Mouse (Mus musculus) thymus, adult 2 months (tissue): ENCODE measurements around the gene Insm2. TPM values are rescaled to one million over a fixed set of nuclear protein-coding genes. Genes with fewer than 3 reads are reported as not detected.

Source experiments
- DNase-seq: peaks from one replicate; pipeline ENCODE4 v3.0.0; 2021
- H3K27ac ChIP-seq: fragments of 200-500 bp; 2 replicates; pipeline ENCODE4 v1.5.1; 2012; ENCODE audit warnings: low read length, control low read depth; ENCODE audit not compliant: control insufficient read depth, insufficient read depth
- H3K27me3 ChIP-seq: fragments of 200-500 bp; 2 replicates; pipeline ENCODE4 v1.6.1; 2012; ENCODE audit warnings: mild to moderate bottlenecking, low read length, moderate library complexity, mixed read lengths; ENCODE audit not compliant: control insufficient read depth, insufficient read depth
- H3K36me3 ChIP-seq: fragments of 200-500 bp; 2 replicates; pipeline ENCODE4 v1.6.1; 2012; ENCODE audit warnings: mild to moderate bottlenecking, low read length, moderate library complexity; ENCODE audit not compliant: control insufficient read depth, insufficient read depth
- H3K4me1 ChIP-seq: fragments of 200-500 bp; replicated peaks from 2 replicates; pipeline ENCODE4 v1.6.1; 2012; ENCODE audit warnings: low read length; ENCODE audit not compliant: control insufficient read depth, insufficient read depth
- H3K4me3 ChIP-seq: fragments of 200-500 bp; 2 replicates; pipeline ENCODE4 v1.5.1; 2012; ENCODE audit warnings: mild to moderate bottlenecking, low read length, control low read depth, moderate library complexity; ENCODE audit not compliant: control insufficient read depth, insufficient read depth
- CTCF ChIP-seq: fragments of 200-500 bp; IDR thresholded peaks from 2 replicates; pipeline ENCODE4 v1.5.1; 2012; ENCODE audit warnings: mild to moderate bottlenecking, control low read depth, low read length, moderate library complexity, borderline replicate concordance; ENCODE audit not compliant: control insufficient read depth, poor library complexity, insufficient read depth; ENCODE audit errors: extremely low read depth
- POLR2A ChIP-seq: fragments of 200-500 bp; IDR thresholded peaks from 2 replicates; pipeline ENCODE4 v1.6.1; 2012; ENCODE audit warnings: mild to moderate bottlenecking, low read length, control low read depth, moderate library complexity; ENCODE audit not compliant: control insufficient read depth, poor library complexity, insufficient read depth; ENCODE audit errors: extremely low read depth
- WGBS: fragments of 180-500 bp; shearing (Covaris S2); methylation state at CpG from one replicate; pipeline ENCODE4 v1.1.7; 2018; 5-methylcytosine and 5-hydroxymethylcytosine counted together
- polyA plus RNA-seq: library from polyadenylated mRNA; depleted of rRNA; stranded (reverse); fragments of >200 nt; gene quantifications from 2 replicates; pipeline ENCODE4 v1.2.3, GENCODE M21; 2012

Gene Insm2
- polyA plus RNA-seq, 1 experiment = 0.03 TPM

DNA sequence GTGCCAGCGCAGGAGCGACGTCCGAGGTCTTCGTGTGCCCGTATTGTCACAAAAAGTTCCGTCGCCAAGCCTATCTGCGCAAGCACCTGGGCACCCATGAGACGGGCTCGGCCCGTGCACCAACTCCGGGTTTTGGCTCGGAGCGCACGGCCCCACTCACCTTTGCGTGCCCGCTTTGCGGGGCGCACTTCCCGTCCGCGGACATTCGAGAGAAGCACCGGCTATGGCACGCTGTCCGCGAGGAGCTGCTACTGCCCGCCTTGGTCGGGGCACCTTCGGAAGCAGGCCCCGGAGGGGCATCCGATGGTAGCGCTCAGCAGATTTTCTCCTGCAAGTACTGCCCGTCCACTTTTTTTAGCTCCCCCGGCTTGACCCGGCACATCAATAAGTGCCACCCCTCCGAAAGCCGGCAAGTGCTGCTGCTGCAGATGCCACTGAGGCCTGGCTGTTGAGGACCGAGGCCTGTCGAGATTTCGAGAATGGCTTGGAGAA, 1.3 kb downstream of the Insm2 start:
- TF ChIP-seq CTCF (no peak), POLR2A (no peak)
- Histone ChIP-seq H3K27me3 (peaks cover 7% of the 10 kb centered on the region; the same call in 1 of the 2 replicates), H3K4me3 (no peak overlapping the region), H3K36me3 (no peaks in the 10 kb centered on the region), H3K27ac (no peak overlapping the region), H3K4me1 (peaks cover 8% of the 10 kb centered on the region; the same call in 1 of the 2 replicates)
- WGBS = 16% methylated on average over 42 of the region's 42 CpGs
- no peak for DNase-seq

DNA sequence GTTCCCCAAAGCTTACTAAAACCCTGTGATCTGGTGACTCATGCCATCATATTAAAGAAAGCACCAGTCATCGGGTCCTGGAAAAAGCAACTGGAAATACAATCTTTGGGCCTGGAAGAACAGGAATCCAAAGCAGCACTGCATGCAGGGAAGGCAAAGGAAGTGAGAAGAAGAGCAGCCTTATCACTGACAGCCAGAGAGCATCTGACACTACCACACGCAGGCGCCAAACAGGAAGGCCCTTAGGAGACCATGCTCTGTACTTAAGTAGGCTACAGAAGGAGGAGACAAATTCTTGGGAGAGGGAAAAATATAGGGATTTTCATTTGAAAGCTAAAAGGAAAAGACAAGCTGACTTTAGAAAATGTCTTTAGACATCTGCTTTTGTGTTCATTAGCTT, 5.2 kb downstream of the Insm2 start:
- H3K4me3 ChIP-seq = no peak overlapping the region
- H3K36me3 ChIP-seq = no peaks in the 10 kb centered on the region
- TF ChIP-seq CTCF (no peak), POLR2A (no peak)
- peaks cover 2% of the 10 kb centered on the region; the same call in 1 of the 2 replicates for H3K27me3 ChIP-seq
- DNase-seq = no peak
- peaks cover 3% of the 10 kb centered on the region; the same call in 1 of the 2 replicates for H3K4me1 ChIP-seq
- 92% methylated on average over 3 of the region's 3 CpGs for WGBS
- H3K27ac ChIP-seq = no peak overlapping the region

DNA sequence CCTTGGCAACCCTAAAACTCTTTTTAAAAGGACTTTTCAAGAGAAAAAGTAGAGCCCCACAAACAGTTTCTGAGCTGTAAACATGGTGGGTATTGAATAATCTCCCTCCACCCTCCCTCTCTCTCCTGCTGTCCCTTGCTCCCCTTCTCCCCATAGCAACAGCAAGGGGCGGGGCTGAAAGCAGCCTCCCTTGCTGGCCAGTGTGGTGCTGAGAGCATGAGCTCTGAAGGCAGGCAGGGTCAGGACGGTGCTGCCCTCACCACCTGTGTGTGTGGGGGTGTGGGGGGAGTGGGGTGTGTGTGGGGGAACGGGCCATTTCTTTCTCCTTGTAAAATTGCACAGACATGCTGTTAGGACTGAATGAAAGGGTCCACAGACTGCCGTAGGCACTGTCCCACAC, 8.7 kb downstream of the Insm2 start:
- WGBS = 95% methylated on average over 4 of the region's 4 CpGs
- H3K4me3 ChIP-seq = no peak overlapping the region
- no peak for TF ChIP-seq POLR2A
- TF ChIP-seq CTCF = no peak
- no peaks in the 10 kb centered on the region for H3K36me3 ChIP-seq
- no peak overlapping the region for H3K27ac ChIP-seq
- DNase-seq = no peak
- no peaks in the 10 kb centered on the region for H3K27me3 ChIP-seq
- no peaks in the 10 kb centered on the region for H3K4me1 ChIP-seq

DNA sequence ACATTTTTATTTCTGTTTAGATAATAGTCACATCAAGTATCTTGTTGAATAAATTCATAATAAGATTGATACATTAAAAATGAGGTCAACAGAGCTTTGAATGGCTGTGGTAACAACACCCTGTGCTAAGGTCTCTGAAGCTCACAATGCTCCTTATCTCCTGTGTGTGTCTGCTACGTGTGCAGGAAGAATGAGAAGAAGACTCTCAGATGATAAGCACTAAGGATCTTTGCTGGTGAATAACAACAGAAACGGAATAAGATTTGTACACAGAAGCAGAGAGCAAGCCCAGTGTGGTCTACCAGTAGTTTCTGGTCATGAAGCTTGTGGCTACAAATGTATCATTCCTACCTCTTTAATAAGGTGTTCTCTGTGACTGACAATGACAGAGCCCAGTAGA, 11.6 kb downstream of the Insm2 start:
- DNase-seq = no peak
- Histone ChIP-seq H3K27ac (no peak overlapping the region), H3K4me1 (no peaks in the 10 kb centered on the region), H3K4me3 (no peak overlapping the region), H3K36me3 (no peaks in the 10 kb centered on the region), H3K27me3 (no peaks in the 10 kb centered on the region)
- no peak for TF ChIP-seq CTCF
- TF ChIP-seq POLR2A = no peak
- 90% methylated on average over 2 of the region's 2 CpGs for WGBS

DNA sequence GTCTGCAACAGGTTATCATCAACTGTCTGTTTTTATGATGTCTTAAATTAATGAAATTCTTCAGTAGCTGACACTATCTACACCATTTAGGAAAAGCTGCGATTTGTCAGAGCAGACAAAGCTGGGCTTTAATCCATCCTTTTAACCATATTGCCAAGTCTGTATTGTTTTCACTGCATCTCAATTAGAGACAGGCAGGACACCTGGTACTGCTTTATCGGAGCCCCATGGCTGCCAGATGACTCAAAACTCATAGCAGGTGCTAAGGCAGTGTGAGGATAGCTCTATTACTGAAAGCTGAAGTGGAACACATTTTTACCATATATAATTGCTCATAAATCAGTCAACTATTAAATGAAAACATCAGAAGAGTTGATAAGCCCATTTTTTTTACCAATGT, 21.1 kb downstream of the Insm2 start:
- H3K27ac ChIP-seq = no peak overlapping the region
- DNase-seq = no peak
- no peaks in the 10 kb centered on the region for H3K4me1 ChIP-seq
- no peak for TF ChIP-seq POLR2A
- no peak for TF ChIP-seq CTCF
- no peaks in the 10 kb centered on the region for H3K36me3 ChIP-seq
- no peaks in the 10 kb centered on the region for H3K27me3 ChIP-seq
- H3K4me3 ChIP-seq = no peak overlapping the region
- WGBS = 95% methylated on average over 2 of the region's 2 CpGs

DNA sequence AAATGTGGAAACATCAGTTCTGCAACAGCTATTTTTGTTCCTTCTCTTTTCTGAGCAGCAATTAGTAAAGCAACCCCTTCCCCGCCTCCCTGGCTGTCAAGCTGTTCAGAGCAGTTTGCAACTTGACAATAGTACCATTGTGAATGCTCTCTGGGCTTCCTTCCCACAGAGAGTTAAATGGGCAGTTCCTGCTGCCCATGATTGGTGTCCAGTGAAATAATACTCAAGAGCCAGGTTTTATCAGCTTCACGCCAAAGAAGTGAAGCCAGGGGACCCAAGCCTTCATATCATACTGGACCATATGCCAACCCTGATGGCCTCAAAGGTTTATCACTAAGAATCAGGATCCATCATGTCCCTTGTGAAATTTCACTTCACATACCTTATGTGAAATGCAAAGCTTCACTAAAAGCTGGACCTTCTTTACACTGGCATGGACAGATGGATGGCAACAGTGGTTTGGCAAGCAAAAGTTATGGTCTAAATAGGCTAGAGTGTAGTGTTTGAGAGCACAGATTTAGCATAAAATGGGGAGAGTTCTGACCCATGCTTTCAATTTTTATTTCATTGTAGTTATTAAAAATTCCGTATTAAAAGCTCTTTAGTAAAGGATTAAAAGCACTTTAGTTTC, 23.5 kb downstream of the Insm2 start:
- H3K36me3 ChIP-seq = no peaks in the 10 kb centered on the region
- no peak for TF ChIP-seq POLR2A
- no peak overlapping the region for H3K27ac ChIP-seq
- no peaks in the 10 kb centered on the region for H3K27me3 ChIP-seq
- WGBS = 93% methylated on average over 3 of the region's 3 CpGs
- DNase-seq = no peak
- no peak overlapping the region for H3K4me3 ChIP-seq
- H3K4me1 ChIP-seq = no peaks in the 10 kb centered on the region

DNA sequence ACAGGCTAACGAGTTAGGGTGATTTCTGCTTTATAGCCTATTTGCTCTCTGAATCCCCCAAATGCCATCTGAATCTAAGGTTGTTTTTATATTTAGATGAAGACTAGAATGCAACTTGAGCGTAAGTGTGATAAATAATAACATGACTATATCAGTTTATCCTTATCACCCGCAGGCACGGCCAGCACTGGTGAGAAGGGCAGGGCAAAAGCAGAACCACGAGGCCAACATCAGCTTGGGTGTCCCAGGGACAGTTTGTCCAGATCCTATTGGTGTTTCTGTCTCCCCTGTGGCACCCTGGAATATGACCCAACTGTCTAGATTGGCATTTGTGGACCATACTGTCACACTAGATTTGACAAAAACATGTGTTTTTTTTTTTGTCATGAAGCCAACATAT, 24.0 kb downstream of the Insm2 start:
- H3K36me3 ChIP-seq = no peaks in the 10 kb centered on the region
- WGBS = 93% methylated on average over 5 of the region's 5 CpGs

More for the DNA sequence above, 24.0 kb downstream of the Insm2 start:
- no peak for TF ChIP-seq CTCF
- TF ChIP-seq POLR2A = no peak
- no peaks in the 10 kb centered on the region for H3K27me3 ChIP-seq
- no peaks in the 10 kb centered on the region for H3K4me1 ChIP-seq
- H3K27ac ChIP-seq = no peak overlapping the region
- no peak for DNase-seq
- no peak overlapping the region for H3K4me3 ChIP-seq
